Mouse (Mus musculus) heart, embryonic 14.5 days (tissue): ENCODE measurements around the gene Thra. TPM values are rescaled to one million over a fixed set of nuclear protein-coding genes. Genes with fewer than 3 reads are reported as not detected.
"Not testable (repeated sequence)": the region's sequence is repeated elsewhere in the genome, so short reads cannot be mapped to it uniquely, and the experiment has no call there.

Source experiments
- ATAC-seq: fragments of 200-750 bp; cut with Nextera tagmentation; 2 replicates; pipeline ENCODE4 v1.8.0; 2017; ENCODE audit warnings: low read depth, moderate TSS enrichment; ENCODE audit not compliant: insufficient number of reproducible peaks, insufficient read depth, low FRiP score
- H3K27ac ChIP-seq, 2 experiments: fragments of 200-500 bp in 1 of 2; fragments of 300-500 bp in 1 of 2; sonication (generic) in 1 of 2; replicated peaks in 1 of 2; 2 replicates each; pipeline ENCODE4 v1.5.1; 2012 to 2014; ENCODE audit warnings: low read depth in 2 of 2, low read length in 2 of 2, control low read depth in 1 of 2, mild to moderate bottlenecking in 1 of 2, mixed read lengths in 1 of 2; ENCODE audit not compliant: control insufficient read depth in 1 of 2, insufficient read depth in 1 of 2
- H3K27me3 ChIP-seq: fragments of 300-500 bp; sonication (generic); 2 replicates; pipeline ENCODE4 v1.6.1; 2014; ENCODE audit warnings: mild to moderate bottlenecking, low read length, control low read depth; ENCODE audit not compliant: control insufficient read depth, insufficient read depth
- H3K36me3 ChIP-seq: fragments of 300-500 bp; sonication (generic); 2 replicates; pipeline ENCODE4 v1.6.1; 2014; ENCODE audit warnings: mild to moderate bottlenecking, control low read depth, low read length, mixed read lengths; ENCODE audit not compliant: control insufficient read depth, insufficient read depth
- H3K4me1 ChIP-seq, 2 experiments: fragments of 200-500 bp in 1 of 2; fragments of 300-500 bp in 1 of 2; sonication (generic) in 1 of 2; 2 replicates each; pipeline ENCODE4 v1.6.1; 2012 to 2014; ENCODE audit warnings: low read length in 2 of 2, control low read depth in 1 of 2, mixed read lengths in 1 of 2; ENCODE audit not compliant: control insufficient read depth in 2 of 2, insufficient read depth in 2 of 2
- H3K4me2 ChIP-seq: fragments of 300-500 bp; sonication (generic); 2 replicates; pipeline ENCODE4 v1.6.1; 2014; ENCODE audit warnings: mild to moderate bottlenecking, low read length
- H3K4me3 ChIP-seq, 2 experiments: fragments of 200-500 bp in 1 of 2; fragments of 300-500 bp in 1 of 2; sonication (generic) in 1 of 2; 2 replicates each; pipeline ENCODE4 v1.5.1; 2012 to 2014; ENCODE audit warnings: low read length in 2 of 2, mild to moderate bottlenecking in 2 of 2, control low read depth in 1 of 2, low read depth in 1 of 2, moderate library complexity in 1 of 2; ENCODE audit not compliant: control insufficient read depth in 1 of 2, insufficient read depth in 1 of 2
- H3K9ac ChIP-seq: fragments of 300-500 bp; sonication (generic); 2 replicates; pipeline ENCODE4 v1.6.1; 2014; ENCODE audit warnings: mild to moderate bottlenecking, low read length
- H3K9me3 ChIP-seq: fragments of 300-500 bp; sonication (generic); 2 replicates; pipeline ENCODE4 v1.6.1; 2016; ENCODE audit warnings: low read length, control low read depth; ENCODE audit not compliant: control insufficient read depth
- WGBS: fragments of 180-500 bp; shearing (Covaris S2); extraction: QIAGEN DNeasy Blood & Tissue Kit; methylation state at CpG from one replicate; pipeline ENCODE4 v1.1.7; 2014; 5-methylcytosine and 5-hydroxymethylcytosine counted together
- polyA plus RNA-seq: library from polyadenylated mRNA; unstranded; fragments of >200 nt; fragmentation: Nextera tagmentation; extraction: Ambion mirVana; gene quantifications from 2 replicates; pipeline ENCODE4 v1.2.1, GENCODE M21; 2014

Thra gene
- polyA plus RNA-seq, 1 experiment from 2014 or later = 55.6 TPM

GRCm38 (mm10) chr11:98734020-98734419 lies 6.4 kb upstream of the Thra start:
- Histone ChIP-seq H3K27me3 (no peaks in the 10 kb centered on the region), H3K4me3 (no peak overlapping the region), H3K9me3 (peaks cover 3% of the 10 kb centered on the region; the same call in 1 of the 2 replicates), H3K9ac (no peak overlapping the region), H3K36me3 (no peaks in the 10 kb centered on the region), H3K4me1 (peaks cover 4 to 8% of the 10 kb centered on the region in 2 experiments; a peak in 3 of 4 replicates), H3K27ac (no peak overlapping the region), H3K4me2 (no peak overlapping the region)
- no peak for ATAC-seq
- 67% methylated on average over 3 of the region's 3 CpGs for WGBS

- Histone ChIP-seq H3K4me2 (no peak overlapping the region), H3K4me1 (peaks cover 7 to 16% of the 10 kb centered on the region in 2 experiments; a peak in 3 of 4 replicates), H3K27ac (no peak overlapping the region), H3K27me3 (no peaks in the 10 kb centered on the region), H3K9ac (no peak overlapping the region), H3K36me3 (no peaks in the 10 kb centered on the region), H3K9me3 (peaks cover 3% of the 10 kb centered on the region; the same call in 1 of the 2 replicates), H3K4me3 (no peak overlapping the region)
- ATAC-seq = no peak
- WGBS = 77% methylated on average over 4 of the region's 4 CpGs
These were observed 5.3 kb upstream of the Thra start for GRCm38 (mm10) chr11:98735111-98735510.

GRCm38 (mm10) chr11:98736176-98736575 lies 4.3 kb upstream of the Thra start:
- H3K27me3 ChIP-seq = no peaks in the 10 kb centered on the region
- no peak overlapping the region for H3K9ac ChIP-seq
- no peak overlapping the region for H3K4me2 ChIP-seq
- no peak overlapping the region for H3K27ac ChIP-seq
- WGBS = 87% methylated on average over 1 of the region's 1 CpGs
- peaks cover 9 to 19% of the 10 kb centered on the region in 2 experiments; a peak in 3 of 4 replicates for H3K4me1 ChIP-seq
- no peak for ATAC-seq
- H3K4me3 ChIP-seq = no peak overlapping the region
- peaks cover 3% of the 10 kb centered on the region; the same call in 1 of the 2 replicates for H3K9me3 ChIP-seq
- H3K36me3 ChIP-seq = no peaks in the 10 kb centered on the region

- H3K9ac ChIP-seq, H3K4me2 ChIP-seq, H3K27me3 ChIP-seq, ATAC-seq, H3K9me3 ChIP-seq, H3K4me3 ChIP-seq, H3K36me3 ChIP-seq, H3K27ac ChIP-seq: not testable (repeated sequence)
- 87% methylated on average over 2 of the region's 2 CpGs for WGBS
- peaks cover 9 to 21% of the 10 kb centered on the region in 2 experiments; a peak in 3 of 4 replicates for H3K4me1 ChIP-seq
These were observed 3.2 kb upstream of the Thra start for GRCm38 (mm10) chr11:98737220-98737619.

GRCm38 (mm10) chr11:98738428-98738911 lies 2.0 kb upstream of the Thra start:
- 41% methylated on average over 4 of the region's 4 CpGs for WGBS
- Histone ChIP-seq H3K36me3 (no peaks in the 10 kb centered on the region), H3K27me3 (no peaks in the 10 kb centered on the region), H3K4me3 (no peak overlapping the region), H3K4me2 (no peak overlapping the region), H3K9ac (no peak overlapping the region), H3K4me1 (peaks cover 12 to 27% of the 10 kb centered on the region in 2 experiments), H3K9me3 (peaks cover 3% of the 10 kb centered on the region; the same call in 1 of the 2 replicates), H3K27ac (no peak overlapping the region)
- no peak for ATAC-seq

- no peak for ATAC-seq
- 64% methylated on average over 8 of the region's 9 CpGs for WGBS
- no peak overlapping the region for H3K27ac ChIP-seq
These were observed 1.5 kb upstream of the Thra start for GRCm38 (mm10) chr11:98738925-98739324.

GRCm38 (mm10) chr11:98740026-98740392 lies 429 bp upstream of the Thra start:
- ATAC-seq = no peak
- Histone ChIP-seq H3K36me3 (no peaks in the 10 kb centered on the region), H3K27ac (peak overlapping the region; percentile 91 to 98), H3K4me1 (peaks cover 27 to 43% of the 10 kb centered on the region in 2 experiments), H3K4me2 (peak overlapping the region; percentile 73), H3K4me3 (peak overlapping the region; percentile 51 to 93), H3K9me3 (no peaks in the 10 kb centered on the region), H3K9ac (peak overlapping the region; percentile 98), H3K27me3 (no peaks in the 10 kb centered on the region)
- WGBS = 8% methylated on average over 8 of the region's 8 CpGs

More at GRCm38 (mm10) chr11:98738925-98739324, 1.5 kb upstream of the Thra start:
- Histone ChIP-seq H3K36me3 (no peaks in the 10 kb centered on the region), H3K9me3 (peaks cover 3% of the 10 kb centered on the region; the same call in 1 of the 2 replicates), H3K27me3 (no peaks in the 10 kb centered on the region), H3K9ac (no peak overlapping the region), H3K4me1 (peaks cover 16 to 32% of the 10 kb centered on the region in 2 experiments), H3K4me3 (no peak overlapping the region), H3K4me2 (no peak overlapping the region)
